In genomic region chr1:165616652-165617051, GRCm38 (mm10) we compare ENCODE assay signal across 10 mouse cellular contexts. TPM values are rescaled to one million over a fixed set of nuclear protein-coding genes. Genes with fewer than 3 reads are reported as not detected.
DNase-seq lines count a peak whose midpoint lies in the region; ATAC-seq lines count a peak whose summit lies in the region.
"Had no signal": no experiment of that assay in that cellular context is flagged by ENCODE, and none has a peak within 500 bp of the region (broad histone marks: within the 10 kb centered on the region; RNA-seq: fewer than 3 reads in every experiment).

No protein-coding gene starts in this region.

- peaks cover 4% of the 10 kb centered on the region for H3K9me3 ChIP-seq in kidney, embryonic 14.5 days (ENCODE audit: control insufficient read depth, low read length)
- no peaks in the 10 kb centered on the region; the same call in 1 of the 2 replicates for H3K9me3 ChIP-seq in embryonic facial prominence, embryonic 12.5 days
- peaks cover 7% of the 10 kb centered on the region; the same call in 1 of the 2 replicates for H3K9me3 ChIP-seq in intestine, embryonic 14.5 days (ENCODE audit: control insufficient read depth, low read length)
- H3K9me3 ChIP-seq in midbrain, embryonic 14.5 days (ENCODE audit: control insufficient read depth, low read length): peaks cover 3% of the 10 kb centered on the region; the same call in 1 of the 2 replicates

- no peaks in the 10 kb centered on the region for H3K27me3 ChIP-seq in kidney, embryonic 14.5 days (ENCODE audit: control insufficient read depth, insufficient read depth, low read length)
- no peaks in the 10 kb centered on the region for H3K27me3 ChIP-seq in embryonic facial prominence, embryonic 12.5 days
- no peaks in the 10 kb centered on the region for H3K27me3 ChIP-seq in intestine, embryonic 14.5 days (replicated peaks; ENCODE audit: control insufficient read depth, insufficient read depth, low read length)
- H3K27me3 ChIP-seq in midbrain, embryonic 14.5 days (ENCODE audit: control insufficient read depth, insufficient read depth, low read length): no peaks in the 10 kb centered on the region

- H3K27ac ChIP-seq in kidney, embryonic 14.5 days (ENCODE audit: low read depth, low read length): peak overlapping the region; percentile 80
- H3K27ac ChIP-seq in embryonic facial prominence, embryonic 12.5 days: peak overlapping the region; percentile 1; the same call in 1 of the 2 replicates
- peak overlapping the region; percentile 73 for H3K27ac ChIP-seq in intestine, embryonic 14.5 days (ENCODE audit: low read depth)
- peak overlapping the region; percentile 49; the same call in 1 of the 2 replicates for H3K27ac ChIP-seq in midbrain, embryonic 14.5 days (replicated peaks; ENCODE audit: low read depth, low read length)

- no peak overlapping the region for H3K4me3 ChIP-seq in kidney, embryonic 14.5 days (ENCODE audit: low read length)
- H3K4me3 ChIP-seq in embryonic facial prominence, embryonic 12.5 days: no peak overlapping the region
- no peak overlapping the region for H3K4me3 ChIP-seq in intestine, embryonic 14.5 days (ENCODE audit: low read depth, low read length)
- no peak overlapping the region for H3K4me3 ChIP-seq in midbrain, embryonic 14.5 days (replicated peaks; ENCODE audit: low read depth, low read length)

- peaks cover 15% of the 10 kb centered on the region for H3K36me3 ChIP-seq in kidney, embryonic 14.5 days (ENCODE audit: control insufficient read depth, insufficient read depth, low read length)
- H3K36me3 ChIP-seq in embryonic facial prominence, embryonic 12.5 days: peaks cover 11% of the 10 kb centered on the region
- H3K36me3 ChIP-seq in intestine, embryonic 14.5 days (ENCODE audit: control insufficient read depth, insufficient read depth, low read length): peaks cover 14% of the 10 kb centered on the region
- peaks cover 10% of the 10 kb centered on the region for H3K36me3 ChIP-seq in midbrain, embryonic 14.5 days (ENCODE audit: control insufficient read depth, insufficient read depth, low read length)

- 18% methylated on average over 7 of the region's 7 CpGs for WGBS in kidney, embryonic 14.5 days
- WGBS in embryonic facial prominence, embryonic 12.5 days: 28% methylated on average over 7 of the region's 7 CpGs
- 14% methylated on average over 7 of the region's 7 CpGs for WGBS in intestine, embryonic 14.5 days
- 46% methylated on average over 7 of the region's 7 CpGs for WGBS in midbrain, embryonic 14.5 days

- H3K4me1 ChIP-seq in kidney, embryonic 14.5 days (ENCODE audit: control insufficient read depth, insufficient read depth, low read length): peaks cover 31% of the 10 kb centered on the region
- peaks cover 17% of the 10 kb centered on the region for H3K4me1 ChIP-seq in embryonic facial prominence, embryonic 12.5 days
- peaks cover 22% of the 10 kb centered on the region for H3K4me1 ChIP-seq in intestine, embryonic 14.5 days (replicated peaks; ENCODE audit: control insufficient read depth, insufficient read depth, low read length)
- H3K4me1 ChIP-seq in midbrain, embryonic 14.5 days (ENCODE audit: control insufficient read depth, insufficient read depth, low read length): peaks cover 12% of the 10 kb centered on the region; the same call in 1 of the 2 replicates

- 0 out of 2 replicates have a peak overlapping the region, but pooled peaks have one; percentile 9 for H3K4me2 ChIP-seq in kidney, embryonic 14.5 days (replicated peaks; ENCODE audit: low read depth, low read length)
- H3K4me2 ChIP-seq in embryonic facial prominence, embryonic 12.5 days (replicated peaks): no peak overlapping the region
- peak overlapping the region; percentile 29; the same call in 1 of the 2 replicates for H3K4me2 ChIP-seq in intestine, embryonic 14.5 days (ENCODE audit: low read length)
- H3K4me2 ChIP-seq in midbrain, embryonic 14.5 days (ENCODE audit: low read length): no peak overlapping the region

- no peak for DNase-seq in kidney, adult 18-20 months
- DNase-seq in intestine, embryonic 14.5 days (ENCODE audit: low spot score): no peak
- DNase-seq in midbrain, embryonic 14.5 days: peak; percentile 10
- no peak for DNase-seq in cerebellum, adult 8-10 months
- DNase-seq in Muller cell, postnatal 12 days (ENCODE audit: inconsistent ontology term): no peak
- DNase-seq: cerebellum, adult 11 months; gastrocnemius, postnatal 10 days; thymus, postnatal 4 days had no signal

- peak; percentile 17; the same call in 1 of the 2 replicates for ATAC-seq in kidney, embryonic 14.5 days (ENCODE audit: low FRiP score, low TSS enrichment)
- no peak for ATAC-seq in embryonic facial prominence, embryonic 12.5 days (ENCODE audit: insufficient number of reproducible peaks, insufficient read depth, low FRiP score, low TSS enrichment)
- no peak for ATAC-seq in intestine, embryonic 14.5 days (replicated peaks; ENCODE audit: low FRiP score, low TSS enrichment, low read depth)
- no peak for ATAC-seq in midbrain, embryonic 14.5 days (ENCODE audit: low FRiP score, low TSS enrichment)

- no peak overlapping the region for H3K9ac ChIP-seq in kidney, embryonic 14.5 days (ENCODE audit: low read depth, low read length)
- H3K9ac ChIP-seq in embryonic facial prominence, embryonic 12.5 days: no peak overlapping the region
- H3K9ac ChIP-seq in intestine, embryonic 14.5 days (ENCODE audit: low read length): 0 out of 2 replicates have a peak overlapping the region, but pooled peaks have one; percentile 10
- no peak overlapping the region for H3K9ac ChIP-seq in midbrain, embryonic 14.5 days (replicated peaks; ENCODE audit: low read length)

RNA-seq across cellular contexts. Expression of gene Mpzl1, which starts 17.7 kb away (rescaled TPM):
- 196 and 253 TPM in 2 replicates for polyA plus RNA-seq in kidney, embryonic 14.5 days (2014; fragmentation: Nextera tagmentation; extraction: Ambion mirVana)
- polyA plus RNA-seq in embryonic facial prominence, embryonic 12.5 days (2016; fragmentation: Nextera tagmentation; extraction: Ambion mirVana): 164 and 169 TPM in 2 replicates
- 172 and 187 TPM in 2 replicates for polyA plus RNA-seq in intestine, embryonic 14.5 days (2014; fragmentation: Nextera tagmentation; extraction: Ambion mirVana)
- polyA plus RNA-seq in midbrain, embryonic 14.5 days (2014; fragmentation: Nextera tagmentation; extraction: Ambion mirVana): 138 and 159 TPM in 2 replicates

Comparison
In these comparisons a context has a peak if more than half of its experiments do, and no peak if none do; other contexts are left out.
1. H3K27ac ChIP-seq: peak in every context shown above with its lines; median percentile 80 in kidney, embryonic 14.5 days; 73 in intestine, embryonic 14.5 days; 49 in midbrain, embryonic 14.5 days; 1 in embryonic facial prominence, embryonic 12.5 days.
2. H3K4me2 ChIP-seq: peak in kidney, embryonic 14.5 days (single experiment) and intestine, embryonic 14.5 days (single experiment); none in embryonic facial prominence, embryonic 12.5 days (single experiment) and midbrain, embryonic 14.5 days (single experiment).